Mouse (Mus musculus): ENCODE results near the gene Slc22a21. TPM values are rescaled to one million over a fixed set of nuclear protein-coding genes. Genes with fewer than 3 reads are reported as not detected.

The Slc22a21 gene
- total and polyA plus RNA-seq, 3 experiments: not detected

DNA sequence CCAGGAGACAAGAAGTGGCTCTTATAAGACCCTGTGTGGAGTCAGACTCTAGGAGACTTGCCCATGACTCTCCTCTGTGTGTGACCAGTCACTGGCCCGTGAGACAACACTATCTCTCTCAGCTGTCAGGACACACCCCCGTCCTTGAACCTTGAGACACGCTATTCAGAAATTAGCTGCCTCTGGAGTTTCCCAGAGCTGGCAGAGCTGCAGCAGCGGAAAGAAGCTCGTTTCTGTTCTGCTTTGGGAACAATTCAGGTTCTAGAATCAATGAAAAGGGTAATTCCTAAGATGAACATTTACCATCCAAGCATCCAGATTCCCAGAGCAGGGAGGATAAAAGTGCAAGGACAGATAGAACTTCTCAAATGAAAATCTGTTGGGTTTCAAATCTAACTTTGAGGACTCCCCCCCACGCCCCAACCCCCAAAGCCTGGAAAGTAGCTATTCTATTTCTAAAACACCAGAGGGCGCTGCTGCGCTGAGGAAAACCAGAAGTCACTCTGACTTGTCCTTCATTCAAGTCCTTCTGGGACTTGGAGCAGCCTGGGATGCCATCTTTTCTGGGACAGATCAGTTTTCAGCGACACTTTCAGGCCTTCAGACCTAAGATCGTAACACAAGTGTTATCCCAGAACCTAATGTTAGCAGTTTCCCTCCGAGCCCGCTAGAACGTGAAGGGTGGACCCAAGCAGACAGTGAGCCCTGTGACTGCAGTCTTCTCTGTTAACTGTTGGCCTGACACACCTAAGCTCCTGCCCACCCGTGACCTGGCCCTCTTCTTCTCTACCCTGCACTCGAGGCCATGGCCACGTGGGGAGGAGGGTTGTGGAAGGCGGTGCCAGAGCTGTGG is 48.8 kb downstream of the Slc22a21 start:
- H3K4me1 ChIP-seq (ENCODE audit: control insufficient read depth in 1 of 2, insufficient read depth in 2 of 2): peaks cover 5 to 23% of the 10 kb centered on the region in 2 experiments
- no peaks in the 10 kb centered on the region for H3K9me3 ChIP-seq (replicated peaks; ENCODE audit: low read length)
- TF ChIP-seq RCOR1 (conservative IDR thresholded peaks at IDR 0.05; ENCODE audit: low read depth, low read length) (0 out of 2 replicates have a peak, but pooled peaks have one; percentile 28), CHD1 (IDR thresholded peaks at IDR 0.05; ENCODE audit: low read depth, low read length) (no peak), JUND (conservative IDR thresholded peaks at IDR 0.05; ENCODE audit: low read depth, low read length) (no peak), RAD21 (IDR thresholded peaks at IDR 0.05; ENCODE audit: low read depth, low read length) (peak; percentile 77), EP300 (IDR thresholded peaks at IDR 0.05; ENCODE audit: low read length) (peak; percentile 52), PAX5 (IDR thresholded peaks at IDR 0.05; ENCODE audit: low read length) (no peak), BHLHE40 (IDR thresholded peaks at IDR 0.05; ENCODE audit: low read depth, low read length) (peak; percentile 50; the same call in 1 of the 2 replicates), TCF12 (IDR thresholded peaks at IDR 0.05; ENCODE audit: low read depth, low read length) (peak; percentile 42; the same call in 1 of the 2 replicates), MAX (IDR thresholded peaks at IDR 0.05; ENCODE audit: low read length) (0 out of 2 replicates have a peak, but pooled peaks have one; percentile 11), CHD2 (IDR thresholded peaks at IDR 0.05; ENCODE audit: low read length) (peak; percentile 76), JUN (IDR thresholded peaks at IDR 0.05; ENCODE audit: insufficient read depth, low read depth, low read length) (no peak), NELFE (IDR thresholded peaks at IDR 0.05; ENCODE audit: low read depth, low read length) (no peak), POLR2A (IDR thresholded peaks at IDR 0.05; ENCODE audit: low read depth, low read length) (no peak), ZMIZ1 (IDR thresholded peaks at IDR 0.05; ENCODE audit: low read depth, low read length) (no peak), UBTF (IDR thresholded peaks at IDR 0.05; ENCODE audit: low read depth, low read length) (no peak), TBP (conservative IDR thresholded peaks at IDR 0.05; ENCODE audit: low read depth, low read length) (no peak), MAZ (IDR thresholded peaks at IDR 0.05; ENCODE audit: low read depth, low read length) (peak; percentile 41; the same call in 1 of the 2 replicates), USF1 (IDR thresholded peaks at IDR 0.05; ENCODE audit: low read depth, low read length) (no peak), MXI1 (IDR thresholded peaks at IDR 0.05; ENCODE audit: low read depth, low read length) (peak; percentile 61), MYC (IDR thresholded peaks at IDR 0.05; ENCODE audit: low read depth, low read length) (no peak), IRF4 (IDR thresholded peaks at IDR 0.05; ENCODE audit: low read depth, low read length) (no peak; the same call in 1 of the 2 replicates), CTCF (conservative IDR thresholded peaks at IDR 0.05 in 1 of 2, IDR thresholded peaks at IDR 0.05 in 1 of 2; ENCODE audit: low read depth in 2 of 2, low read length in 2 of 2) (peak; percentile 77 to 93), SIN3A (IDR thresholded peaks at IDR 0.05; ENCODE audit: low read length) (peak; percentile 83), MAFK (IDR thresholded peaks at IDR 0.05; ENCODE audit: insufficient replicate concordance, low read length) (no peak), ZC3H11A (IDR thresholded peaks at IDR 0.05; ENCODE audit: low read depth, low read length) (no peak), GABPA (IDR thresholded peaks at IDR 0.05; ENCODE audit: insufficient replicate concordance, low read depth, low read length) (no peak), SMC3 (IDR thresholded peaks at IDR 0.05; ENCODE audit: low read depth, low read length) (peak; percentile 71), ETS1 (conservative IDR thresholded peaks at IDR 0.05; ENCODE audit: low read depth, low read length) (0 out of 2 replicates have a peak, but pooled peaks have one; percentile 11), E2F4 (IDR thresholded peaks at IDR 0.05; ENCODE audit: insufficient replicate concordance, low read depth, low read length) (no peak), ZKSCAN1 (IDR thresholded peaks at IDR 0.05; ENCODE audit: borderline replicate concordance, low read depth, low read length) (no peak), MEF2A (IDR thresholded peaks at IDR 0.05; ENCODE audit: borderline replicate concordance, low read depth, low read length) (peak; percentile 53; the same call in 1 of the 2 replicates), POLR2AphosphoS2 (IDR thresholded peaks at IDR 0.05; ENCODE audit: low read depth, low read length) (no peak), ELF1 (IDR thresholded peaks at IDR 0.05; ENCODE audit: low read depth, low read length) (0 out of 2 replicates have a peak, but pooled peaks have one; percentile 17), ZNF384 (IDR thresholded peaks at IDR 0.05; ENCODE audit: low read depth, low read length) (no peak), HCFC1 (IDR thresholded peaks at IDR 0.05; ENCODE audit: low read depth, low read length) (peak; percentile 16; the same call in 1 of the 2 replicates), NRF1 (IDR thresholded peaks at IDR 0.05; ENCODE audit: low read depth, low read length) (no peak), KAT2A (IDR thresholded peaks at IDR 0.05; ENCODE audit: insufficient replicate concordance, low read length) (no peak), USF2 (conservative IDR thresholded peaks at IDR 0.05; ENCODE audit: low read depth, low read length) (no peak)
- no peaks in the 10 kb centered on the region for H3K36me3 ChIP-seq (replicated peaks in 1 of 2; ENCODE audit: control insufficient read depth in 1 of 2, insufficient read depth in 1 of 2, low read length in 1 of 2)
- DNase-seq (ENCODE audit: extremely low read depth): peak; percentile 73
- peaks cover 1% of the 10 kb centered on the region for H3K27me3 ChIP-seq (replicated peaks)
- H3K79me2 ChIP-seq (replicated peaks; ENCODE audit: control insufficient read depth, extremely low read depth, insufficient read depth, poor library complexity, severe bottlenecking): no peaks in the 10 kb centered on the region
- no peak overlapping the region for H3K9ac ChIP-seq (ENCODE audit: insufficient read depth, low read depth)
- no peak overlapping the region for H3K27ac ChIP-seq (ENCODE audit: insufficient read depth, low read depth)
- peak overlapping the region; percentile 86 for H3K4me2 ChIP-seq (ENCODE audit: insufficient read depth, low read depth, poor library complexity, severe bottlenecking)
- in situ Hi-C loops (cut with MboI; ENCODE audit: low pct_ligation_motif_present, low pct_unique_long_range_greater_than_20kb, low sequenced_read_pairs) (loop anchor here (10.0 kb wide), 1 partner anchor 63 kb away; no protein-coding TSS in a partner anchor), dilution Hi-C loops (cut with MboI; ENCODE audit: extremely low pct_ligation_motif_present, extremely low pct_unique_long_range_greater_than_20kb, low sequenced_read_pairs) (no loop called here)
- H3K4me3 ChIP-seq (replicated peaks in 1 of 3; ENCODE audit: low read depth in 2 of 3, low read length in 2 of 3, poor library complexity in 1 of 3): no peak overlapping the region
